Mouse (Mus musculus) adrenal gland, postnatal 25 days (tissue): ENCODE results near the gene Fgf18. TPM values are rescaled to one million over a fixed set of nuclear protein-coding genes. Genes with fewer than 3 reads are reported as not detected.

Experiments used
- DNase-seq: peaks from one replicate; pipeline ENCODE4 v3.0.0; 2021; ENCODE audit warnings: mixed read lengths
- long read RNA-seq: library from polyadenylated mRNA; stranded (forward); transcript quantifications from one replicate; pipeline ENCODE4 v2.0.0, GENCODE M21; 2021
- total RNA-seq: library from RNA; stranded (reverse); gene quantifications from 2 replicates; pipeline ENCODE4 v1.2.3, GENCODE M21; 2021

Gene Fgf18
- 0.79 and 1.6 TPM in 2 replicates for total RNA-seq
- long read RNA-seq, partial matches to known transcripts, result 0 of 2 reads
- long read RNA-seq, other reads (novel, unspliced or antisense), result 0 of 2 reads

DNA sequence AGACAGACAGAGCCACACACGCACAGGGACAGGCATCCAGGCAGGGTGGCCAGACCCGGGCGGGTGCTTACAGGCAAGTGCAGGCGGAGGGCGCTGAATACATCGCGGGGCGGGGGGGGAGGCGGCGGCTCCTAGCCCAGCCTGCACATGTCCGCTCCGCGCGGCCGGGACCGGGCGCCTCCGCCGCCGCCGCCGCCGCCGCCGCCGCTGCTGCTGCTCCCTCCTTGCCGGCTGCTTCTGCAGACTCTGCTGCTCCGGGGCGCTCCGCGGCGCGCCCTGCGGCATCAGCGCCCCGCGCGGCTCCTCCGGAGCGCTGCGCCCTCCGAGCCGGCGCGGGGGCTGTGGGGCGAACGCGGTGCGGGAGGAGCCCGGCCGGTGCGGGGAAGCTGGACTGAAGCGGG is at the start of gene Fgf18:
TSS of gene Fgf18 (minus strand) at position 230 of the 401 bp plus-strand sequence.
- DNase-seq, result peak; percentile 35

DNA sequence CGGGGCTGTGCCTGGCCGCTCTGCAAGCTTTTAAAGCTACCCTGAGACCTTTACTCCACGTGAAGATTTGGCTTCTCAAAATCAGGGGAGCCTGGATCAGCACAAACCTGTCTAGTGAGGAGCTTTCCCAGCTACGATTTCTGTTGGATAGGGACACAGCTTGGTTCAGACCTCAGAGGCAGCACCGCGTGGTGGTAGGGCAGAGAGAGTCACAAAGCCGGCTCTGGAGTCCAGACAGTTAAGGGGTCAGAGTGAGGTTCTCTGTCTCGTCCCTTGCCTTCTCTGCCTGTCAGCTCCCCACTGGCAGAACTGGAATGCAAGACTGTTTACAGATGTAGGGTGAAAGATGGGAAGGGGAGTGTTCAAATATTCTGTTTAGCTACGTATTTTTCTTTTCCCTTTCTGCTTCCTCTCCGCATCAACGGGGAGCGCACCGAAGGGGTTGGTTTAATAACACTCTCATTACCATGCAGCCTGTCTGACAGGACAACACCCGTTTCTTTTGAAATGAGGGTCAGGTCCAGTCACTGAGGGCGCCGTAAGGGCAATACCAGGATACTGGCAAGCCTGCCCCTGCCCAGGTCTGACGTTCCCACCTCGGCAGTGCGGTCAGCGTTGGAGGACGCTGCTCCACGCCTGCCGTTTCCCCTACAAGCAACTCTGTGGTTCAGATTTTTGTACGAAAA is 49.4 kb upstream of the Fgf18 start:
- no peak for DNase-seq

DNA sequence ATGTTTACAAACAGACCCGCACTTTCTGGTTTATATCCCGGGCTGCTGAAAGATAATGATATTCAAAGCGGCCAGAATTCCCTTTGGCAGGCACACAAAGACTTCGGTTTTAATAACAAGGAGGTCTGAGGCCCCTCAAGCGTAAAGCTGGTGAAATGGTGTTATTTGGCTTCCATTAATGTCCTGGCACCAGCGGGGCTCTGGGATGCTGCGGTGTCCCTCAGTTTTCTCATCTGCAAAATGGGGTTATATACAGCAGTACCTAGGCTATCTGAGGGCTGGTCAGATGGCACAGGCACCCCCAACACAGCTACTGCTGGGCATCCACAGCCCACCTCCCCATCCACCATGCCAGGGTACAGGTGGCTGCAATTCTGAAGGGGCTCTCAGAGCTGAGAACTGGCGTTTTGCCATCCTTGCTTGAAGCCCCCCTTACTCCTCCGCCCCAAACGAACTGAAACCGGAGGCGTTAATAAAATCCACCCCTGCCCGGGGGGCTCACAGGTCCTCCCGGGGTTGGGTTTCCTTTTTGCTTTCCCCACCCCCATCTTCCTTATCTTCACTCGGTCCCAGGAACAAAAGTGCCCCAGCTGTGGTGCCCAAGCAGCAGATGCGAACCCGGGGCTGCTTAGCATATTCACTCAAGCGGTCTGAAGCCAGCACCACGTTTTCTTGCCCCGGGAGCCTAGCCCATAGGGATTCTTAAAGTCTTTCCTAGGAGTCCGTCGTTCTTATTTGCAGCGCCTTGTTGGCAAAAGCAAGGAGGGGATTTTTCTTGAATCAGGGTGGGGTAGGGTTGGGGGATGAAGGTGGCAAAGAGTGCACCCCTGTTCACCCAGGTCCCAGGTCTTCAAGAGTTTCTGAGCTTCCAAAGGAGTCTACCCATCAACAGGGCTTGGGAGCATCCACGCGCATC is 48.6 kb upstream of the Fgf18 start:
- no peak for DNase-seq

DNA sequence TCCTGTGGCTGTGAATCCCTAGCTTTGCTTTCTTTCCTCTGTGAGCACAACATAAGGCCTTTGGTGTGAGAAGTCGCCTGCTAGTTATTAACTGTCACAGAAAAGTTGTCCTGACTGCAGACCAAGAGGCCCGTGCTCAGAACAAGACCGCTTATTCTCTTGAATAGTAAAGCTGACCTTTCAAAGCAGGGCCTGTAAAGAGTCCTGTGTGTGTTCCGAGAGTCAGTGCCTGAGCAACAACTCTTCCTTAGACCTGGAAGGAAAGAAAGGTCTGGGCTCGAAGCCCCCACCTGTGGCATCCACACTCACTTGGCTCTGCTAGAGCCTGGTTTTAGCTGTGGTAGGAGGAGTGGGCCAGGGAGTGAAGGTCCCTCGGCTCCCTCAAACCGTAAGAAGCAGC is 47.9 kb upstream of the Fgf18 start:
- DNase-seq, result no peak

DNA sequence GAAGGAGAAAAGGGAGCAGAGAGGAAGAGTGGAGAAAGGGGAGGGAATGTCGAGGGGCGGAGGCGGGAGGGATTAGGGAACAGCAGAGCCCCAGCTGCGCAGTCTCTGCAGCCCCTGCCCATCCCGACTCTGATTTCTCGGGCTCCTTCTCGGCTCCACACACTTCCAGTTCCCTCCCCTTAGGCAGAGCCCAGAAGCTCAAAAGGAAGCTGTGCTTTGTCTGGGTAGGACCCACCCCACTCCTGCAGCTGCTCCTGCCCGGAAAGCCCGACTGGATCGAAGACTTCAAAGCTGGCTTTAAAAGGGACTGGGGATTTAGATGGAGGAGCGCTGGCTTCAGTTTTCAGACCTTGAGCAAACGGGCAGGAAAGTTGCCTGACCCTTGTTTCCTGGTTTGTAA is 46.5 kb upstream of the Fgf18 start:
- DNase-seq, result no peak

DNA sequence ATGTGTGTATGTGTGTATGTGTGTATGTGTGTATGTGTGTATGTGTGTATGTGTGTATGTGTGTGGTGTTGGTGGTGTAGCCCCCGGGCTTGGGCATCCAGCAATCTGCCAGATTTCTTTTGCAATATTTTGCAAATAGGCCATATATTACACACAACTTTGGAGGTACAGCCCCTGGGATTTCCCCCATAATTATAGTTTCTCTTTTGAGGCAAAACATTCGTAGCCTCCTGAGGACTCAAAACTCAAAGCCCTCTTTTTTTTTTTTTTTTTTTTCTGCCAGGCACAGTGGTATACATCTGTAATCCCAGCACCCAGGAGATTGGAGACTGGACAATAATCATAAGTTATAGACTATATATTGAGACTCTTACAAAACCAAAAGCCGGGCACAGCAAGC is 34.6 kb upstream of the Fgf18 start:
- no peak for DNase-seq

DNA sequence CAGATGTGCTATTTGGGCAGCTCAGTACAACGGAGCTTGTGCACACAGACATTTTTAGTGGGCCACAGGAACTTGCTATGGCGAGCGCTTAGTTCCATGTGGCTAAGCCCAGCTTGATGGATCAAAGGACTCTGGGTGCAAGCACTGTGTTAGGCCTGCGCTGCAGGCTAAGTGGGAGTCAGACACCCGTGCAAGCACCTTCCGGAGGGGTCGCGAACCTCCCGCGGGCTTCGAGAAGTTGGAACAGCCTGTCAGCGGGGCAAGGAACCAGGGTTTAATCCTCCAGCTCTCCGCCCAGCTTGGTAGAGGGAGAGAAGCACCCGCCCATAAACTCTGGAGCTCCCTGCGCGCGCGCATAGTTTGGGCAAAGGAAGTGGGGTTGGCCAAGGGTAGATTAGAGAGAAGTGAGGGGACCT is 33.5 kb upstream of the Fgf18 start:
- no peak for DNase-seq

DNA sequence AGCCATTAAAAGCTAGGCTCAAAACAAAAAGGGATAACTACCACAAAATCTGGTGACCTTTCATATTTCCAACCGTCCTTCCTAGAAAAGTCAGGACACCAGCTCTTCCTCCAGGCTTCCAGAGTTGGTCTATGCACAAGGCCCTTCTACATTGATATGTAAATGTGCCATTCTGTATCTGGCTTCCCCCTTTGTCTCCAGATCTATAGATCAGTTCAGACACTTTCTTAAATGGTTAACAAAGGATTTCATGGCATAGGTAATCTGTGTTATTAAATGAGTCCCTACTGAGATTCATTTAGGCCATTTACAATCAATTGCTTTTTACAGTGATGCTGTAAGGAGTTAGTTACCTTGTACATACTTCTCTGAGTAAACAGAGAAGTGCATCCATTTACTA is 32.6 kb upstream of the Fgf18 start:
- DNase-seq, result no peak

DNA sequence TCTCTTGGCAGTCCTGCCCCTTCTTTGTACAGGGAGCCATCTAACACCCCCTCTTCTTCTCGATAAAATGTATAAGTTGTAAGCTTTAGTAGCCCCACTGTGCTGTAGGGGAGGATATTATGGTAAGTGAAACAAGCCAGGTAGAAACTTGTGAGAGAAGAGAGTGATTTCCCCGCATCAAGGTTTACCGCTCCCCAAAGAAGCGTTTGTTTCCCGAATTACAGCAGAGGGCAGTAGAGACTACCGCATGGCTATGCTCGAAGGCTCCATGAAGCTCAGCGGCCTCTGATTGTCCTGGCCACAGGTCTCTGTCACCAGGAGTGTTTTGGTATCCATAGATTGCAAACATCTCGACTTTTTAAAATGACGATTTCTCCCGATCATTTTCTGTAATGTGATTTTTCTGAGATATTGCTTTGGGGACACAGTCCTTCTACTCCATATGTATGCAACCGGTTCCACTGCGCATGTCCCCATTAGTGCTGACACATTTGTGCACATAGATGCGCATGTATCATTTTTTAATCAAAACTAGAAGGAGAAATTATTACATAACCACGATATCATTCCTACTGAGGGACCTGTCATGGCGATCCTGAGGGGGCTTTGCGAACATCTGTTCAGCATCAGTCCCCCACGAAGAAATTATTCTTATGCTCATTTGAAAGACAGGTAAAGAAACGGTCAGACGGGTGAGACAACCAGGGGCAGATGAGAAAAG is 29.5 kb upstream of the Fgf18 start:
- DNase-seq, result peak; percentile 31

DNA sequence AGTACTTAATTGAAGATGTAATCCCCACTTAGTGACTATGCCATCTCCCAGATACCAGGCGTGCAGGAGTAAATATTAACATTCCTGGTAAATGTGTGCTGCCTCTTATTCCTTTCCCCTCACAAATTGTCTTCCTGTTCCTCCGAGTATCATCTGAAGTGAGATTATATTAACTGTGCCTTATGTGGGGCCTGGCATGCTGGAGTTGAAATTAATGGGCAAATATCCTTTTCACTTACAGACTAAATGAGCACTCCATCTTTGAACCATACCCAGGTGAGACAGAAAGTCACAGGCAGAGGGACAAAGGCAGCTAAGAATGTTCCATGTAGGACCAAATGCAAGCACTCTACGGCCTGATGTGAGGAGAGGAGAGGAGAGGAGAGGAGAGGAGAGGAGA is 28.6 kb upstream of the Fgf18 start:
- no peak for DNase-seq

DNA sequence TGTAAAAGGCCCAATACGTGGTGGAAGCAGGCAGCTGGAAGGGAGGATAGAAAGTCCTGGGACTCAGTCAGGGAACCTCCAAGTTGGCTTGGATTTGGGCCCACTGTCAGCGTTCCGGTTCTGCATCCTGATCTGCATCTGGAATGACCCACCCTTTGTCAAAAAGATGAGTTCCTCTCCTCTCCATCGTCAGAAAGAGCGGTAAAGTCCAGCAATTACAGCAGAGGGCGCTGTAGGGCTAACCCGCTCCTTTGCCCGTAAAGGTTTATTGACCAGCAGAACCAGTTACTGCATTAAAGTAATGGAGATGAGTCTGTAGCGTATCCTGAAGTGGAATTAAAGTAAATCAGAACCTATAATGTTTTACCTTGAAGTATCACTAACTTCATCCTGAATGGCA is 23.3 kb upstream of the Fgf18 start:
- peak; percentile 65 for DNase-seq

DNA sequence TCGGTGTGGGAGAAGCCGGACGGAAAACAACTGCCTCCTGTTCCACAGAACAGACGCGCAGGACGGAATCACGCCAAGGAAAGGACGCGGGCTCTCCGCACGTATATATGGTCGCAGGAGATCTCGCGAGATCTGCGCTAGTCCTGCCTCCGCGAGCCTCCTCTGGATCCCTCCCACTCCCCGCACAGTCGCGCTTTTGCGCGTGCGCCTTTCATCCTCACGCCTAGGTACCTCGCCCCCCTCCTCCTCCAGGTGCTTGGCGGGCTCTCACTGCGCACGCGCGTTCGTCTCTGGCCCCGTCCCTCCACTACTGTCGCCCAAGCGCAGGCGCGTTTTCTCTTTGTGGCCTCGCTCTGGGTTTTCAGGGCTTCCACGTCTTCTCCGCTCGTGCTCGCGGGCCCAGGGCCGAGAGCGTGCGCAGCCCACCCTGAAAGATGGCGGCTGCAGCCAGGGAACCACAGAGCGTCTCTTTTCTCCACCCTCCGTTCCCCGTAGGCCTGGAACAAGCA is 15.9 kb upstream of the Fgf18 start, which contains the start of gene Npm1:
TSS of gene Npm1 (minus strand) at position 209 of the 509 bp plus-strand sequence.
- DNase-seq, result peak; percentile 99

DNA sequence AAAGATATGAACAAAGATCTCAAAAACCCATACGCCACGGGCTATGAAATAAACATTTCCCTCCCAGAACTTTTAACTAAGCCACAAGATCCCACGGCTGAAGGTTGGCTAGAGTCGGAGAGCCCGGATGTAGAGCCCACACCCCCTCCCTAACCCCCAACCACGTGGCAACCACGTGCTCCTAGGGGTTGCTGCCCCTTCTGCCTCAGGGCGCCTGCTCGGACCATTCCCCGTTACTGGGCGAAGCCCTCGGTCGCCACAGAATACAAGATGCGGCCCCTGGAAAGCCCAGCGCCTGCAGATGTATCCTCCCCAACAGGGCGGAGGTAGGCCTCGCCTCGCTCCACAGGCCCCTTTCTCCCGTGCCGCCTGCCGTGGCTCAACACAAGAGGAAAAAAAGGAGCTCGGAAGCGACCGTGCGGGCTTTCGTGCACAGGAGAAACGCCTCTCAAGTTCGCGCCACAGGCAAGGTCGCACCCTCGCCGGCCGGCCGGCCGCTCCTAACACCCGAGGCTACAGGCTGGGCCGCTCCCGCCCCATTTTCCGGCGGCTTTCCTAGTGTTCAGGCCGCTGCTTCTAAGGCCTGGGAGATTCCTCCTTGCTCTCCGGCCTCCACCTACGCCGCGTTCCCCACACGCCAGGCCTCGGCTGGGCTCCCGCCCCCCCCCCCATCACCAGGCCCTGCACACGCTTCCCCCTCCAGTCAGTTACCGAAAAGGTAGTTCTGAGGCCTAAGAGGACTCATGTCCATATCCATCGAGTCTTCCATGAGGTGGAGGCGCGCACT is 15.2 kb upstream of the Fgf18 start:
- DNase-seq, result peak; percentile 62

DNA sequence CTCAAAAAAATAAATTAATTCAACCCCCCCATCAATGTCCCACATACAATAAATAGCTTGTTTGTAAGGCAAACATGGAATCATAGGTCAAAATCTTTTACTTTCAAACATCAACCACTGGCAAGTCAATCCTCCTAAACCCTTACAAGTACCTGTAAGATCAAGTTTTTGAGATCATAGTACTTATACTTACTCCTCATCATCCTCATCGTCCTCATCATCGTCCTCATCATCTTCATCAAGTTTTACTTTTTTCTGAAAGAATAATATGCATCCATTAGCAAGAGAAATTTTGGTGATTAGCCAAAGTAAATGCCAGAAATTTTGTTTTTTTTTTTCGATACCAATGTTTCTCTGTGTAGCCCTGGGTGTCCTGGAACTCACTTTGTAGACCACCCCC is 12.5 kb upstream of the Fgf18 start:
- DNase-seq, result no peak

DNA sequence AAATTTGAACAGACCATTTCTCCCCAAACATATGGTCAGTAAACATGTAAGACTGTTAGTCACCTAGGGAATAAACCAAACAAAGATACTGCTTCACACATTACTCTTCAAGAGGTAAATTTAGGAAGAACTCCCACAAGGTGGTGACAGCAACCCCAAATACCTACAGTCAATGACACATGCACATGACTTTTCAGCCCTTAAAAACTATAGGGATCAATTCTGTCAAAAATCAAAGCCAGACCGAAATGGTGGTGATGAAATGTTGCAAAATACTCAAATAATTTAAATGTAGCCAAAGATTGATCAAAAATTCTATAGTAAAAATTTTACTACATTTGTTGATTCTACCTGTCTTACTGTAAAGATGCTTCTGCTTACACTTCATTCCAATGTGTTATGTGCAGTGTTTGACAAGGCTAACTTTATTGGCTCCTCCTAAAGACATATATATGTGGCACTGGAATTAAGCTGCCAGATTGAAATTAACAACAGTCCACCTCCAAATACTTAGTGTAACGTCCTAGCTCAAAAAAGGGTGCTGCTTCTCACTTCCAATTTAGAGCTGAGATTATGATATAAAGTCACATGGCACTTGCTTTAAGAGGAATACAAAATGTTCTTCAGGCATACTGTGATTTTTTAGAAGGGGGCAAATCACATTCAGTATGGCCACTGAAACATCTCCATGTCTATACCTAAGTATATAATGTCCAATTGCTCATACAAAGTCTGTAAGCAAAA is 10.4 kb upstream of the Fgf18 start:
- no peak for DNase-seq

DNA sequence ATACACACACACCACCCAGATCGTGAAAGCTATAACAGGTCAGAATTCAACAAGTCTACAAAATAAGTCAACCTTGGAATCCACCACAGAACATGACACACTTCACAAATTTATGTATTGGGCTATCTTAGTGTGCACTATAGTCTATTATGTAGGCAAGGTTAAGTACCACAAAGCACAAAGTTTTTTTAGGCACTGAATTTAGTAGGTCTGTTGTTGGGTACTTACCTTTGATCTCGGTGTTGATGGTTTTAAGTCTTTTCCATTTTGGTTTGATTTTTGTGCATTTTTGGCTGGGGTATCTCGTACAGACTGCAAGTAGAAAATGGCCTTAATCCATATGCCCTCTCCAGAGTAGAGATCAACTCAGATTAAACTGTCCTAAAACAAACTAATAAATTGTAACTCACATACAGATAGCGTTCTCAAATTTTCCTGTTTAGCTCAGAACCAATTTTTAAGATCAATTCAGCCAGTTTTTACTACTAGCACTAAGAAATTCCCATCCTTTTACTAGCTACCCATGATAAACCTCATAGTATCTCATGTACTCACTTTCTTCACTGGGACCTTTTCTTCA is 9.3 kb upstream of the Fgf18 start:
- DNase-seq, result no peak

DNA sequence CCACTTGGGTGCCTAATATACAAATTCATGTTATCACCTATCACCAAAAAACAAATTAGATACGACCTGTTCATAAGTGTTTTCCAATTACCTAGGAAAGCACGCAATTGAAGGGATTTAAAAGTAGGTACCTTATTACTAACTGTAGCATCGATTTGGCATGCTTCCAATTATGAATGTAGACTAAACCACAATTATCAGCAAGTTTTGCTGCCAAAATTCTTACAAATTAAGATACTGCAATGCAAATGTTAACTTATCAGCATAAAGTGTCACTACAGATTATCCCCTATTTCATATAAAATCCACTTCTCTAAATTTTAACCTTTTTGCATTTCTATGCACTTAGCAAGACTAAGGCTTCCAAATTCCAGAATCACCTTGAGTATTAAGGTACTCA is 7.3 kb upstream of the Fgf18 start:
- DNase-seq, result no peak

DNA sequence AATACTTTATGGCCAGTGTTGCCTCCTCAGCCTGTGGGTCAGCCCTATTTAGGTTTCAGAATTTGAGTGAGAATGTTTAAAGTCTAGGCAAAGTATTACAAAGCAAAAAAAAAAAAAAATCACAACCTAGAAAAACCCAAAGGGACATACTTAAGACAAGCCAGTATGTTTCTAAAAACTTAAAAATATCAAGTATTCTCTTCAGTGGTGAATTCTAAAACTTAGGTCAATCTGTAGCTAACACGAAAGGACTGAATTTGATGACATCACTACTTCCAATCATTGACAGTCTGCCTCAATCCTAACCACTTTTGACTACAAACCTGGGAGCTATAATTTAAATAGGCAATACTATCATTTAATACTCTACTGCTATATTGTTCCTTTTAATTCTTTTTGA is 5.8 kb upstream of the Fgf18 start:
- no peak for DNase-seq

DNA sequence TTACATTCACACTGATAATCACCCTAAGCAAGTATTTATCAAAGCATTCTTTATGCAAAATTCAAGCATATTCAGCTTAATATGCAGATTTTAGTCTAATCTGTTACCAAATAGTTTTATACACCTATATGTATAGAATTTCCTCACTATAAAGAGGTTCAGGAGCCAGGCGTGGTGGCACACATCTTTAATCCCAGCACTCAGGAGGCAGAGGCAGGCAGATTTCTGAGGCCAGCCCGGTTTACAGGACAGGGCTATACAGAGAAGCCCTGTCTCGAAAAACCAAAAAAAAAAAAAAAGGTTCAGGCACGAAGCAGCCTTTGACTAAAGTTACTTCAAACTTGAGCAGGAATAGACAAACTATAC is 4.6 kb upstream of the Fgf18 start:
- no peak for DNase-seq

DNA sequence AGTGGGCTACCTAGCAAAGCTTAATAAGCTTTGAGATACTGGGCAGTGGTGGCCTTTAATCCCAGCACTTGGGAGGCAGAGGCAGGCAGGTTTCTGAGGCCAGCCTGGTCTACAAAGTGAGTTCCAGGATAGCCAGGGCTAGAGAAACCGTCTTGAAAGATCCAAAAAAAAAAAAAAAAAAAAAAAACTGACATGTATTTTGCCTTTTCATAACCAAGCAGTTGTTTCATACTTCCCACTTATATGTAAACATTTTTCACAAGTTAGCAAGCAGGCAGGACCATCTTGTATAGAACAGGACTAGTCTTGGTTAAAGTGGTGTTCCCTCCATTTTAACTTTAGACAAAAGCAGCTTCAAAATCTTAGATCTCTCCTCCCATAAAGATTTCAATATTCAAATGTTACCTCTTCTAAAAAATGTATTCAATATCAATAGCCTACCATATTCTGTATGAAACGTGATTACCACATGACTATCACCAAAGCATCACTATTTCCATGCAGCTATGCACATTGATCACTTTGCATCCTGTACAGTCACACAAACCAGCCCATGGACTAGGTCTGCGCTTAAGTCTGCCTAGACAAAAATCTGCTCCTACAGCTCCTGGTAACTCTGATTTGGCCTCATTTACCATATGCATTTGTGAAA is 4.1 kb upstream of the Fgf18 start:
- DNase-seq, result no peak
